Mouse (Mus musculus): ENCODE measurements around the gene Hfe.

Hfe gene

DNA sequence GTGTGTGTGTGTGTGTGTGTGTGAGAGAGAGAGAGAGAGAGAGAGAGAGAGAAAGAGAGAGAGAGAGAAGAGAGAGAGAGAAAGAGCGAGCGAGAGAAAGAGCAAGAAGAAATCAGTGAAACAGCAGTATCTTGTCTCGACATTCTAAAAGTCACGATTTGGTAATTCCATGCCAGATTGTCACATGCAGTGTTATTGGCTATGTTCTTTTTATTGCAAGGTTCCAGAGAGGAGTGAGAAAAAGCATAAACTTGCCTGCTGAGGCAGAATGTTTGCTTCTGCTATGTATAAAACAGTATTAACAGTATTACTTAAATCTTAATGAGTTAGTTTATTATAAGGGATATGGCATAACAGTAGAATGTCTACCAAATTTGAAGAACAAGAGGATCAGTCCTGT is 24.7 kb downstream of the Hfe start:
- no peak for DNase-seq (ENCODE audit: low spot score)

GRCm38 (mm10) chr13:23685121-23685861 is 25.4 kb downstream of the Hfe start:
- DNase-seq (ENCODE audit: low spot score): peak; percentile 68

GRCm38 (mm10) chr13:23684295-23684945 is 26.2 kb downstream of the Hfe start:
- peak; percentile 89 for DNase-seq (ENCODE audit: low spot score)

DNA sequence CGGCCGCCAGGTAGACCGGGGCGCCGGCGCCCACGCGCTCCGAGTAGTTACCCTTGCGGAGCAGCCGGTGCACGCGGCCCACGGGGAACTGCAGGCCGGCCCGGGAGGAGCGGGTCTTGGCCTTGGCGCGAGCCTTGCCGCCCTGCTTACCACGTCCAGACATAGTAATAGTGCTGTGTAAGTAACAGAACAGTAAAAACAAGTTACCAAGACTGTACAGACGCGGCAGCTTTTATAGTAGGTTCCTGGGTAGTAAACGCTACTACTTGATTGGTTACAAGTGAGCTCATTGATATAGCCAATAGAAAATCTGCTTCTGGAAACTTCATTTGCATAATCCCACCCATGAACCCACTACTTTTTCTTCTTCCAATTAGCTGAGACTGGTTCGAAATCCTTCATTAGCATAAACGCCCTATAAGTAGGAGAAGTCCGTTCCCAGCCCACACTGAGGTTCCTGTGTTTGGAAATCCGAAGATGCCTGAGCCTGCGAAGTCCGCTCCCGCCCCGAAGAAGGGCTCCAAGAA is 26.8 kb downstream of the Hfe start, which contains the start of the genes Hist1h2ac and Hist1h2bc:
Gene Hist1h2ac (minus strand): TSS at position 194 of the 527 bp plus-strand sequence.
Gene Hist1h2bc (plus strand): TSS at position 445 of the 527 bp plus-strand sequence.
- peak; percentile 98 for DNase-seq (ENCODE audit: low spot score)

GRCm38 (mm10) chr13:23682947-23683754 is 27.5 kb downstream of the Hfe start:
- peak; percentile 58 for DNase-seq (ENCODE audit: low spot score)

GRCm38 (mm10) chr13:23682623-23682946 is 28.1 kb downstream of the Hfe start:
- DNase-seq (ENCODE audit: low spot score): peak; percentile 45

- DNase-seq (ENCODE audit: low spot score): no peak
These were observed 28.6 kb downstream of the Hfe start for GRCm38 (mm10) chr13:23681990-23682582.

- DNase-seq (ENCODE audit: low spot score): no peak
These were observed 48.1 kb downstream of the Hfe start for GRCm38 (mm10) chr13:23662536-23662935.

- no peak for DNase-seq (ENCODE audit: low spot score)
These were observed 50.9 kb downstream of the Hfe start for GRCm38 (mm10) chr13:23659636-23660366.
